Comparison of ENCODE assay signal across 9 mouse cellular contexts in genomic region chr13:23448758-23449157, GRCm38 (mm10). TPM values are rescaled to one million over a fixed set of nuclear protein-coding genes. Genes with fewer than 3 reads are reported as not detected.
DNase-seq lines count a peak whose midpoint lies in the region; ATAC-seq and TF ChIP-seq lines count a peak whose summit lies in the region.
"Had no signal": no experiment of that assay in that cellular context is flagged by ENCODE, and none has a peak within 500 bp of the region (broad histone marks: within the 10 kb centered on the region; RNA-seq: fewer than 3 reads in every experiment).

No protein-coding gene starts in this region.

- H3K4me3 ChIP-seq in heart, embryonic 10.5 days = peak overlapping the region; percentile 70
- peak overlapping the region; percentile 57 to 79 for H3K4me3 ChIP-seq in MEL (ENCODE audit: control insufficient read depth in 1 of 2, insufficient read depth in 1 of 2, low read depth in 2 of 2, low read length in 2 of 2)
- H3K4me3 ChIP-seq in hindbrain, embryonic 11.5 days (ENCODE audit: low read depth, low read length) = 0 out of 2 replicates have a peak overlapping the region, but pooled peaks have one; percentile 46
- no peak overlapping the region for H3K4me3 ChIP-seq in liver, postnatal 0 days (ENCODE audit: low read depth, low read length)

- TF ChIP-seq CTCF in MEL (IDR thresholded peaks at IDR 0.05 in 2 of 3, conservative IDR thresholded peaks at IDR 0.05 in 1 of 3; ENCODE audit: control insufficient read depth in 1 of 3, insufficient read depth in 1 of 3, low read depth in 2 of 3, low read length in 3 of 3, poor library complexity in 1 of 3, severe bottlenecking in 1 of 3) = no peak
- no peak for TF ChIP-seq CTCF in liver, postnatal 0 days (IDR thresholded peaks at IDR 0.05; ENCODE audit: low read depth)

- no peak for TF ChIP-seq EP300 in MEL (IDR thresholded peaks at IDR 0.05; ENCODE audit: low read depth in 1 of 2, low read length in 2 of 2)
- no peak for TF ChIP-seq EP300 in liver, postnatal 0 days (IDR thresholded peaks at IDR 0.05; ENCODE audit: low read depth)

- no peaks in the 10 kb centered on the region for H3K36me3 ChIP-seq in heart, embryonic 10.5 days
- H3K36me3 ChIP-seq in MEL (ENCODE audit: control insufficient read depth in 1 of 2, insufficient read depth in 2 of 2, low read length in 2 of 2) = peaks cover 0 to 10% of the 10 kb centered on the region in 2 experiments; a peak in 2 of 4 replicates
- no peaks in the 10 kb centered on the region for H3K36me3 ChIP-seq in hindbrain, embryonic 11.5 days (ENCODE audit: control insufficient read depth, insufficient read depth, low read length)
- H3K36me3 ChIP-seq in liver, postnatal 0 days (replicated peaks; ENCODE audit: insufficient read depth, low read length) = no peaks in the 10 kb centered on the region

- H3K79me2 ChIP-seq in MEL (ENCODE audit: control insufficient read depth, insufficient read depth, low read length, poor library complexity) = no peaks in the 10 kb centered on the region; the same call in 1 of the 2 replicates

- no peak overlapping the region; the same call in 1 of the 2 replicates for H3K27ac ChIP-seq in heart, embryonic 10.5 days
- peak overlapping the region; percentile 77 for H3K27ac ChIP-seq in MEL (ENCODE audit: control insufficient read depth, low read depth, low read length)
- H3K27ac ChIP-seq in hindbrain, embryonic 11.5 days (ENCODE audit: low read depth, low read length) = no peak overlapping the region
- H3K27ac ChIP-seq in liver, postnatal 0 days (ENCODE audit: low read depth) = peak overlapping the region; percentile 75; the same call in 1 of the 2 replicates

- no peak for TF ChIP-seq POLR2A in MEL (IDR thresholded peaks at IDR 0.05; ENCODE audit: control insufficient read depth in 1 of 2, insufficient read depth in 1 of 2, low read depth in 1 of 2, low read length in 2 of 2, poor library complexity in 1 of 2)

- no peak for ATAC-seq in hindbrain, embryonic 11.5 days (ENCODE audit: low FRiP score)
- ATAC-seq in liver, postnatal 0 days = no peak

- DNase-seq in heart, embryonic 10.5 days (ENCODE audit: low spot score) = no peak
- DNase-seq in heart, postnatal 14 days = no peak
- no peak for DNase-seq in MEL (ENCODE audit: low read depth, low spot score)
- DNase-seq in hindbrain, embryonic 11.5 days (ENCODE audit: low spot score) = no peak
- no peak for DNase-seq in liver, postnatal 0 days
- no peak for DNase-seq in left cerebral cortex, postnatal 4 days
- DNase-seq in spleen, postnatal 14 days (ENCODE audit: low spot score in 2 of 2) = no peak
- DNase-seq in frontal cortex, postnatal 36 days (ENCODE audit: low spot score in 2 of 2) = no peak

- H3K4me1 ChIP-seq in heart, embryonic 10.5 days = peaks cover 10% of the 10 kb centered on the region
- H3K4me1 ChIP-seq in MEL (ENCODE audit: control insufficient read depth in 1 of 2, insufficient read depth in 2 of 2, low read length in 2 of 2) = peaks cover 0 to 2% of the 10 kb centered on the region in 2 experiments; a peak in 1 of 4 replicates
- no peaks in the 10 kb centered on the region for H3K4me1 ChIP-seq in hindbrain, embryonic 11.5 days (replicated peaks; ENCODE audit: control insufficient read depth, insufficient read depth, low read length)
- H3K4me1 ChIP-seq in liver, postnatal 0 days (ENCODE audit: insufficient read depth) = peaks cover 6% of the 10 kb centered on the region; the same call in 1 of the 2 replicates

- WGBS in heart, embryonic 10.5 days = 34% methylated on average over 3 of the region's 3 CpGs
- 44% methylated on average over 3 of the region's 3 CpGs for WGBS in hindbrain, embryonic 11.5 days
- 39% methylated on average over 3 of the region's 3 CpGs for WGBS in liver, postnatal 0 days (ENCODE audit: insufficient replicate concordance)

- H3K27me3 ChIP-seq in heart, embryonic 10.5 days (ENCODE audit: insufficient read depth, poor library complexity, severe bottlenecking) = no peaks in the 10 kb centered on the region
- H3K27me3 ChIP-seq in MEL (ENCODE audit: control insufficient read depth in 1 of 2, insufficient read depth in 2 of 2, low read length in 2 of 2) = no peaks in the 10 kb centered on the region
- no peaks in the 10 kb centered on the region for H3K27me3 ChIP-seq in hindbrain, embryonic 11.5 days (ENCODE audit: control insufficient read depth, insufficient read depth, low read length)
- no peaks in the 10 kb centered on the region for H3K27me3 ChIP-seq in liver, postnatal 0 days (ENCODE audit: insufficient read depth, low read length)

- no peaks in the 10 kb centered on the region for H3K9me3 ChIP-seq in heart, embryonic 10.5 days
- H3K9me3 ChIP-seq in MEL (replicated peaks; ENCODE audit: insufficient read depth, low read length) = no peaks in the 10 kb centered on the region
- no peaks in the 10 kb centered on the region for H3K9me3 ChIP-seq in hindbrain, embryonic 11.5 days (ENCODE audit: control insufficient read depth, low read length)
- no peaks in the 10 kb centered on the region for H3K9me3 ChIP-seq in liver, postnatal 0 days (ENCODE audit: low read length)

- peak overlapping the region; percentile 48 for H3K9ac ChIP-seq in MEL (ENCODE audit: control insufficient read depth, low read depth, low read length, poor library complexity, severe bottlenecking)
- H3K9ac ChIP-seq in hindbrain, embryonic 11.5 days (ENCODE audit: low read depth, low read length) = no peak overlapping the region
- peak overlapping the region; percentile 52 for H3K9ac ChIP-seq in liver, postnatal 0 days (replicated peaks)

- no peak overlapping the region for H3K4me2 ChIP-seq in hindbrain, embryonic 11.5 days (replicated peaks; ENCODE audit: low read depth, low read length)
- peak overlapping the region; percentile 75 for H3K4me2 ChIP-seq in liver, postnatal 0 days (ENCODE audit: low read depth, low read length)

- intact Hi-C loops in heart, postnatal 14 days (cut with DNase I) = no loop called here
- intact Hi-C loops in left cerebral cortex, postnatal 4 days (cut with DNase I) = no loop called here

- no peak for TF ChIP-seq RAD21 in MEL (IDR thresholded peaks at IDR 0.05; ENCODE audit: low read depth, low read length)

TF ChIP-seq in MEL, 35 proteins besides CTCF, POLR2A, EP300 and RAD21:
- no peak for TF ChIP-seq ETS1 (IDR thresholded peaks at IDR 0.05; ENCODE audit: low read depth, low read length)
- no peak for TF ChIP-seq POLR2AphosphoS2 (IDR thresholded peaks at IDR 0.05; ENCODE audit: low read length)
- peak; percentile 49 for TF ChIP-seq GATA1 (IDR thresholded peaks at IDR 0.05; ENCODE audit: low read depth, low read length)

RNA-seq across cellular contexts. Expression of gene Btn1a1, which starts 16.9 kb away (rescaled TPM):
- 0.04 and 0.96 TPM in 2 replicates for polyA plus RNA-seq in heart, embryonic 10.5 days (2016; fragmentation: Nextera tagmentation; extraction: Ambion mirVana)
- not detected for total RNA-seq in heart, postnatal 14 days (2021)
- 0.07 TPM in 1 of 2 replicates, not detected in the other for total RNA-seq in MEL (2012; rRNA removed)
- polyA plus RNA-seq in MEL (2012; ENCODE audit: insufficient read depth in 1 of 2, insufficient read length in 2 of 2, low read depth in 1 of 2, low replicate concordance in 2 of 2, missing spikeins in 1 of 2) = under 1 TPM in 1 of 2 experiments, not detected in 1; 0.25 TPM
- not detected in 2 replicates for polyA plus RNA-seq in hindbrain, embryonic 11.5 days (2014; fragmentation: Nextera tagmentation; extraction: Ambion mirVana)
- 0.92 and 0.96 TPM in 2 replicates for polyA plus RNA-seq in liver, postnatal 0 days (2015; fragmentation: Nextera tagmentation; extraction: Ambion mirVana)
- total RNA-seq in left cerebral cortex, postnatal 4 days (2021) = not detected
- total RNA-seq: left cerebral cortex, postnatal 10 days had no signal

RNA-seq across cellular contexts. Expression of gene Abt1, which starts 25.1 kb away (rescaled TPM):
- 10.1 and 13.0 TPM in 2 replicates for polyA plus RNA-seq in heart, embryonic 10.5 days (2016; fragmentation: Nextera tagmentation; extraction: Ambion mirVana)
- 1 to 10 TPM; 4.5 to 5.0 TPM for total RNA-seq in heart, postnatal 14 days (2021)
- 12.5 and 16.2 TPM in 2 replicates for total RNA-seq in MEL (2012; rRNA removed)
- 10 to 100 TPM in 1 of 2 experiments, not detected in 1; 14.2 TPM for polyA plus RNA-seq in MEL (2012; ENCODE audit: insufficient read depth in 1 of 2, insufficient read length in 2 of 2, low read depth in 1 of 2, low replicate concordance in 2 of 2, missing spikeins in 1 of 2)
- 12.1 and 13.4 TPM in 2 replicates for polyA plus RNA-seq in hindbrain, embryonic 11.5 days (2014; fragmentation: Nextera tagmentation; extraction: Ambion mirVana)
- 4.3 and 4.8 TPM in 2 replicates for polyA plus RNA-seq in liver, postnatal 0 days (2015; fragmentation: Nextera tagmentation; extraction: Ambion mirVana)
- total RNA-seq in left cerebral cortex, postnatal 4 days (2021) = 1 to 10 TPM; 5.6 to 6.1 TPM

RNA-seq across cellular contexts. Expression of gene Btn2a2, which starts 39.9 kb away (rescaled TPM):
- 0.30 and 0.75 TPM in 2 replicates for polyA plus RNA-seq in heart, embryonic 10.5 days (2016; fragmentation: Nextera tagmentation; extraction: Ambion mirVana)
- not detected for total RNA-seq in heart, postnatal 14 days (2021)
- total RNA-seq in MEL (2012; rRNA removed) = not detected in 2 replicates
- not detected for polyA plus RNA-seq in MEL (2012; ENCODE audit: insufficient read depth in 1 of 2, insufficient read length in 2 of 2, low read depth in 1 of 2, low replicate concordance in 2 of 2, missing spikeins in 1 of 2)
- polyA plus RNA-seq in hindbrain, embryonic 11.5 days (2014; fragmentation: Nextera tagmentation; extraction: Ambion mirVana) = 0.15 and 0.18 TPM in 2 replicates
- not detected in 2 replicates for polyA plus RNA-seq in liver, postnatal 0 days (2015; fragmentation: Nextera tagmentation; extraction: Ambion mirVana)
- total RNA-seq in left cerebral cortex, postnatal 4 days (2021) = not detected

Comparison
In these comparisons a context has a peak if more than half of its experiments do, and no peak if none do; other contexts are left out.
1. H3K27ac ChIP-seq: peak in MEL (single experiment) and liver, postnatal 0 days (single experiment); none in heart, embryonic 10.5 days (single experiment) and hindbrain, embryonic 11.5 days (single experiment).